In the genomic region with DNA sequence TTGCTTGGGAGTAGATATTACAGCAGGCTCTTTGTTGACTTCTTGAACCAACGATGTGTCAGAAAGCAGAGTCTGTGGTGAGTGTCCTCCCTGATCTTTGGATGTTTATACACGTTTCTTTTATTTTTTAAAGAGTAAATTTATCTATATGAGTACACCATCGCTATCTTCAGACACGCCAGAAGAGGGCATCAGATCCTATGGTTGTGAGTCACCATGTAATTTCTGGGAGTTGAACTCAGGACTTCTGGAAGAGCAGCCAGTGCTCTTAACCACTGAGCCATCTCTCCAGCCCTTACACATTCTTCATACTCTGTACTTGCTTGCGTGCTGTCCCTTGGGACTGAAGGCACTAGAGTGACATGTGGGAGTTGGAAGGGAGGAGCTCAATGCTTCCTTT, we compare ENCODE assay signal across 1 mouse cellular context.
TF ChIP-seq lines count a peak whose summit lies in the region.

No protein-coding gene starts in this region.

TF ChIP-seq in CH12.LX, 34 proteins besides CTCF, POLR2A, EP300 and RAD21:
- TF ChIP-seq SMC3 (IDR thresholded peaks at IDR 0.05; ENCODE audit: low read depth, low read length) (peak; percentile 21; the same call in 1 of the 2 replicates), MXI1 (IDR thresholded peaks at IDR 0.05; ENCODE audit: low read depth, low read length) (no peak)
